Mouse (Mus musculus) E14TG2a.4 (cell line): ENCODE results near the gene Ninj1.

Source experiments
- CTCF ChIP-seq: conservative IDR thresholded peaks from 2 replicates; pipeline ENCODE4 v1.5.1; 2014; ENCODE audit warnings: low read length
- NANOG ChIP-seq: IDR thresholded peaks from 2 replicates; pipeline ENCODE4 v1.6.1; 2014; ENCODE audit warnings: borderline replicate concordance, low read length, mixed read lengths

DNA sequence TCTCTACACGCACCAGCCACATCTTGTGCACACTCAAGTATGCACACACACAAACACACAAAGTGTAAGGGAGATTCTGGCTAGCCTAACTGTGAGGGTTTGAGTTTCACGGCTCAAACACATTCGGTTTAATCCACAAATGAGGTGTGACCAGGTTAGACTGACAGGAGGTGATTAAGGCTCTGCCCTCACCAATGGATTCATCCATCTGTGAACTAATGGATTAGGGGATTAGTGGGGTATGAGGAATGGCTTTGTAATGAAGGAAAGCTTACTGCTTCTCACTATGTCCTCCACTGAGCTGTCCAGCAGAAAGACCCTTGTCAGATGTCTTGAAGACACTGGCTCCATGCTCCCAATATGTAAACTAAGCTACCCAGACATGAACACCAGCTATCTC is 31.4 kb downstream of the Ninj1 start:
- TF ChIP-seq CTCF = no peak
- no peak for TF ChIP-seq NANOG
